Mouse (Mus musculus) forebrain, embryonic 15.5 days (tissue): ENCODE data around the gene Kcnc1. TPM values are rescaled to one million over a fixed set of nuclear protein-coding genes. Genes with fewer than 3 reads are reported as not detected.

Experiments used
- ATAC-seq: fragments of 200-750 bp; cut with Nextera tagmentation; replicated peaks from 2 replicates; pipeline ENCODE4 v1.8.0; 2017; ENCODE audit warnings: mild to moderate bottlenecking, moderate TSS enrichment, moderate library complexity
- H3K27ac ChIP-seq: fragments of 300-500 bp; sonication (generic); replicated peaks from 2 replicates; pipeline ENCODE4 v1.5.1; 2015; ENCODE audit warnings: mild to moderate bottlenecking, inconsistent platforms
- H3K27me3 ChIP-seq: fragments of 300-500 bp; sonication (generic); 2 replicates; pipeline ENCODE4 v1.6.1; 2015; ENCODE audit warnings: inconsistent platforms
- H3K36me3 ChIP-seq: fragments of 300-500 bp; sonication (generic); 2 replicates; pipeline ENCODE4 v1.6.1; 2015; ENCODE audit warnings: mild to moderate bottlenecking, inconsistent platforms
- H3K4me1 ChIP-seq: fragments of 300-500 bp; sonication (generic); 2 replicates; pipeline ENCODE4 v1.6.1; 2015; ENCODE audit warnings: inconsistent platforms
- H3K4me2 ChIP-seq: fragments of 300-500 bp; sonication (generic); replicated peaks from 2 replicates; pipeline ENCODE4 v1.6.1; 2015; ENCODE audit warnings: mild to moderate bottlenecking, inconsistent platforms
- H3K4me3 ChIP-seq: fragments of 300-500 bp; sonication (generic); 2 replicates; pipeline ENCODE4 v1.5.1; 2015; ENCODE audit warnings: mild to moderate bottlenecking, inconsistent platforms
- H3K9ac ChIP-seq: fragments of 300-500 bp; sonication (generic); replicated peaks from 2 replicates; pipeline ENCODE4 v1.6.1; 2015; ENCODE audit warnings: mild to moderate bottlenecking, inconsistent platforms
- H3K9me3 ChIP-seq: fragments of 300-500 bp; sonication (generic); 2 replicates; pipeline ENCODE4 v1.6.1; 2016; ENCODE audit warnings: inconsistent platforms
- WGBS: fragments of 180-500 bp; shearing (Covaris S2); methylation state at CpG from one replicate; pipeline ENCODE4 v1.1.7; 2015; ENCODE audit warnings: mixed read lengths; 5-methylcytosine and 5-hydroxymethylcytosine counted together
- polyA plus RNA-seq: library from polyadenylated mRNA; unstranded; fragments of >200 nt; fragmentation: Nextera tagmentation; extraction: Ambion mirVana; gene quantifications from 2 replicates; pipeline ENCODE4 v1.2.1, GENCODE M21; 2015

Kcnc1 gene
- polyA plus RNA-seq, 1 experiment from 2014 or later = 10.0 TPM

GRCm38 (mm10) chr7:46412823-46413222 lies 16.5 kb downstream of the Kcnc1 start:
- H3K4me2 ChIP-seq = no peak overlapping the region
- ATAC-seq = no peak
- no peaks in the 10 kb centered on the region for H3K27me3 ChIP-seq
- no peaks in the 10 kb centered on the region for H3K36me3 ChIP-seq
- H3K4me1 ChIP-seq = no peaks in the 10 kb centered on the region
- WGBS = 73% methylated on average over 5 of the region's 5 CpGs
- H3K27ac ChIP-seq = no peak overlapping the region
- no peak overlapping the region for H3K4me3 ChIP-seq
- H3K9ac ChIP-seq = no peak overlapping the region
- H3K9me3 ChIP-seq = no peaks in the 10 kb centered on the region

- no peaks in the 10 kb centered on the region for H3K36me3 ChIP-seq
- no peak overlapping the region for H3K4me3 ChIP-seq
- WGBS = 80% methylated on average over 6 of the region's 6 CpGs
- H3K4me1 ChIP-seq = 0 out of 2 replicates have a peak, but pooled peaks cover 4% of the 10 kb centered on the region
- no peaks in the 10 kb centered on the region for H3K27me3 ChIP-seq
- no peak overlapping the region for H3K4me2 ChIP-seq
- H3K9me3 ChIP-seq = no peaks in the 10 kb centered on the region
- no peak overlapping the region for H3K9ac ChIP-seq
- H3K27ac ChIP-seq = no peak overlapping the region
- no peak for ATAC-seq
Measured at GRCm38 (mm10) chr7:46413959-46414725, 17.8 kb downstream of the Kcnc1 start.

DNA sequence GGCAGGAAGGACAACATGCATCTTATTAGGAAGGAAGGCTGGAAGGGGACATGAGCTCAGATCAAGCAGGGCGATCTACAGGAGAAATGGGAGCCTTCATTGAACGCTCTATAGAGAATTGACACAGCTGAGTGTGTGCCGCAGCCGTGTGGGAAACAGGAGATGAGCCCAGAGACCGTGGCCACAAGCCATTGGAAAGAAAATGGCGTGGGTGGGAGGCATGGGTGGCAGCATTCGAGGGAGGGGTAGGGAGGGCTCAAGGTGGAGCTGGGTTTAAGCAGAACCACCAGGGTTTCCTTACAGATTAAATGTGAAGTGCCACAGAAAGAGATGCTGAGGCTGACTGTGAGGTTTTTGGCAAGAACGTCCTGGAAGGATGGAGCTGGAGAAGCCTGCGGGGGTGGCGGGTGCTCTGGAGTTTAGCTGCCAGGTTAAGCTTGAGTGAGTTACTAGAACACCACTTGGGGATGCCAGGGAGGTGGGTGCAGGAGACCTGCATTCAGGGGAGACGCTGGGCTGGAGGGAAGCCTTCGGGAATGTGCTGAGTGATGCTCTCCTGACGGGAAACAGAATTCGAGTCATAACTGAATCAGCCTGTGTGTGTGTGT lies 19.6 kb downstream of the Kcnc1 start:
- H3K9me3 ChIP-seq = no peaks in the 10 kb centered on the region
- no peaks in the 10 kb centered on the region for H3K27me3 ChIP-seq
- ATAC-seq = no peak

GRCm38 (mm10) chr7:46417467-46417866 lies 21.2 kb downstream of the Kcnc1 start:
- Histone ChIP-seq H3K27ac (no peak overlapping the region), H3K36me3 (no peaks in the 10 kb centered on the region), H3K9me3 (no peaks in the 10 kb centered on the region), H3K27me3 (no peaks in the 10 kb centered on the region), H3K4me2 (no peak overlapping the region), H3K4me1 (peaks cover 17% of the 10 kb centered on the region), H3K4me3 (no peak overlapping the region), H3K9ac (no peak overlapping the region)
- 76% methylated on average over 7 of the region's 7 CpGs for WGBS
- no peak for ATAC-seq

More for the DNA sequence above, 19.6 kb downstream of the Kcnc1 start:
- Histone ChIP-seq H3K27ac (0 out of 2 replicates have a peak overlapping the region, but pooled peaks have one; percentile 17), H3K36me3 (no peaks in the 10 kb centered on the region), H3K4me1 (0 out of 2 replicates have a peak, but pooled peaks cover 4% of the 10 kb centered on the region), H3K4me2 (no peak overlapping the region), H3K9ac (no peak overlapping the region), H3K4me3 (no peak overlapping the region)
- WGBS = 69% methylated on average over 14 of the region's 14 CpGs

DNA sequence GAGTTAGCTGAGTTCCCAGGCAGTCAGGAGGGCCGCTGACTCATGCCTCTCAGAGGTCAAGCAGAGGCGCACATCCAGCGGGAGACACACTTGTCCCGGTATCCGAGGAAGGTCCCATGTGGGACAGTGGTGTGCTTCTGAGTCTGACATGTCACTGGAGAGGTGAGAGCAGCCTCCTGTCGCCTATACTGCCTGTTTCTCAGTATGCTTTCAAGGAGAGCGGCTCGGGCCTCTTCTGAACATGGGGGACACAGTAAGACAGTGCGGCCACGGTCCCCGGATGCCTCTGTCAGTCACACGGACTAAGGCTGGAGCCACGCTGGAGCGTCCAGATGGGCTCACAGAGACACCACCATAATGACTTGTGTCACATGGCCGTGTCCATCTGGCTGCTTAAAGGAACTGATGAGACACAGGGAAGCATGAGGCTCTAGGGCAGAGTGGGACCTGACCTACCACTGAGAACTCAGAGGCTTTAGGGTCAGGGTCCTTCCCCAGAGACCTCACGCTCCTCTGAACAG lies 21.9 kb downstream of the Kcnc1 start:
- H3K27ac ChIP-seq = no peak overlapping the region
- no peak overlapping the region for H3K9ac ChIP-seq
- no peak overlapping the region for H3K4me2 ChIP-seq
- no peaks in the 10 kb centered on the region for H3K27me3 ChIP-seq
- peaks cover 24% of the 10 kb centered on the region for H3K4me1 ChIP-seq
- H3K4me3 ChIP-seq = no peak overlapping the region
- 79% methylated on average over 16 of the region's 16 CpGs for WGBS
- no peak for ATAC-seq
- no peaks in the 10 kb centered on the region for H3K9me3 ChIP-seq
- H3K36me3 ChIP-seq = no peaks in the 10 kb centered on the region

GRCm38 (mm10) chr7:46421535-46421934 lies 25.2 kb downstream of the Kcnc1 start:
- 57% methylated on average over 5 of the region's 5 CpGs for WGBS
- Histone ChIP-seq H3K9ac (no peak overlapping the region), H3K4me2 (no peak overlapping the region), H3K4me3 (no peak overlapping the region), H3K27me3 (no peaks in the 10 kb centered on the region), H3K9me3 (no peaks in the 10 kb centered on the region), H3K36me3 (no peaks in the 10 kb centered on the region), H3K4me1 (peaks cover 45% of the 10 kb centered on the region), H3K27ac (peak overlapping the region; percentile 69)
- ATAC-seq = no peak

DNA sequence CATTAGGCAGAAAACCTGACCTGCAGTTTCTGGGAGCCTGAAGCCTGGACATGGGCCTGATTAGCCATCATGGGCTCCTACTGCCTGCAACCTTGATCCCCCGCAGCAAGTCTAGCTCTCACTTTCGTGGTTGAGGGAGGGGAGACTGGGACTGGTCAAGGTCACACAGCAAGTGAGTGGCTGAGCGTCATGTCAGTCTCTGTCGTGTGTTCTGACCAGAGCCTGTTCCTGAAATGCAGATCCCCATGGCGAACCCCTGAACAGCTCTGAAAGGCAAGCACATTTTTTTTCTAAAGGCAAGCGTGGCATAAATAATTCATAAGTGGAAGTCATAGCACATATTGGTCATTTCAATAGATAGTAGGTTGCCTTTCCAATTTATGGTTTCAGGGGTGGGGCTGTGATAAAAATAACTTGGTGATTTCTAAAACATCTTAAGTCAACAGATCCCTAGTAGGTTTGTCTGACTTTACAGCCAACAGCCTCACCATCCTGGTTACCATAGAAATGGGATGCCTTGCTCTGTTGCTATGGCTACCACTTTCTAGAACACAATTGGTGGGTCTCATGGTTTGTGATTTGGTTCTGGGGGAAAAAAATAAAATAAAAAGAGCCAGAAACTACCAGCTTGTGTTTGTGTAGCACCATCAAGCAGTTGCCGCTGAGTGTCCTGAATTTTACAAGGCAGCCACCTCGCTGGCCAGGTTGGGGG lies 25.9 kb downstream of the Kcnc1 start:
- Histone ChIP-seq H3K4me1 (peaks cover 45% of the 10 kb centered on the region), H3K36me3 (no peaks in the 10 kb centered on the region), H3K4me3 (no peak overlapping the region), H3K9me3 (no peaks in the 10 kb centered on the region), H3K27me3 (no peaks in the 10 kb centered on the region), H3K27ac (peak overlapping the region; percentile 69), H3K9ac (no peak overlapping the region), H3K4me2 (peak overlapping the region; percentile 33)
- 46% methylated on average over 8 of the region's 8 CpGs for WGBS
- ATAC-seq = peak; percentile 80

- H3K36me3 ChIP-seq = peaks cover 4% of the 10 kb centered on the region; the same call in 1 of the 2 replicates
- WGBS = 56% methylated on average over 18 of the region's 18 CpGs
- no peak overlapping the region for H3K9ac ChIP-seq
- H3K4me1 ChIP-seq = peaks cover 45% of the 10 kb centered on the region
- H3K9me3 ChIP-seq = no peaks in the 10 kb centered on the region
- H3K27ac ChIP-seq = peak overlapping the region; percentile 69
- H3K4me3 ChIP-seq = no peak overlapping the region
- peak overlapping the region; percentile 33 for H3K4me2 ChIP-seq
- ATAC-seq = peak; percentile 65
- no peaks in the 10 kb centered on the region for H3K27me3 ChIP-seq
Measured at GRCm38 (mm10) chr7:46422764-46423412, 26.6 kb downstream of the Kcnc1 start.

DNA sequence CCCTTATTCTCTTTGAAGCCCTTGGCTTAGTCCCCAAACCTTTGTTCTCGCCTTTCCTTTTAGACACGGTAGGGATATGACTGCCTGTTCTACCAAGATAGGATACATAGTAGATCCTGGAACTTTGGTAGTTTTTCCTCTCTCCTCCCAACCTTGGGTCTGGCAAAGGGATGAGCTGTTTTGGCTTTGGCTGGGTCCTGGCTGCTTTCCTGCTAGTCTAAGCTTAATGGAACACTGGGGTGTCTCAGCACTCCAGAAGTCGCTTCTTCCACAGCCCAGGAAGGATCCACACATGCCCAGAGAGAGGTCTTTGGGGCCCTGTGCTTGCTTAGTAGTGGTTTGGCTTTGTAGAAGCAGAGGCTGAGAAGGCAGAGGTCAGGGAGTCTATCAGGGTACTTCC lies 27.7 kb downstream of the Kcnc1 start:
- Histone ChIP-seq H3K27me3 (no peaks in the 10 kb centered on the region), H3K4me1 (peaks cover 40% of the 10 kb centered on the region), H3K36me3 (peaks cover 8% of the 10 kb centered on the region; the same call in 1 of the 2 replicates), H3K4me2 (no peak overlapping the region), H3K4me3 (no peak overlapping the region), H3K9me3 (no peaks in the 10 kb centered on the region), H3K27ac (no peak overlapping the region), H3K9ac (no peak overlapping the region)
- ATAC-seq = no peak
- 62% methylated on average over 3 of the region's 3 CpGs for WGBS

DNA sequence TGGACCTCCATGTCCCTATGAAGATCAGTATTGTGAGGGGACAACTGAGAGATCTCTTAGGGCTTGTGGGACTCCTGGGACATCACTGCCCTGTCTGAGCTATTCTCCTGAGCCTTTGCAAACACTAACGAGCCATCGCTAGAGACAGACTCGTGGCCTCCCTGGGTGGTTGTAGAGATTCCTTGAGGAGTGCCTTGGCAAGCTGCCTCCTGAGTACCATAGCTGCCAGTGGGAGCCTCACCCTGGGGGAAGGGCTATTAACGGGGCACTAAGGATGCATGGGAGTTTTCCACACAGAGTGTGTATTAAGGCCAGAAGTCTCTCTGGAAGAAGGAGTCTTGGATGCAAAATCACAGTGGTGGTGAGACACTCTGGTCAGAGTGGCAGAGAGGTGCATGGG lies 28.7 kb downstream of the Kcnc1 start:
- WGBS = 16% methylated on average over 4 of the region's 4 CpGs
- no peak overlapping the region for H3K4me2 ChIP-seq
- no peak for ATAC-seq
- no peak overlapping the region for H3K9ac ChIP-seq
- H3K27me3 ChIP-seq = no peaks in the 10 kb centered on the region
- H3K36me3 ChIP-seq = peaks cover 8% of the 10 kb centered on the region; the same call in 1 of the 2 replicates
- H3K4me3 ChIP-seq = no peak overlapping the region
- no peak overlapping the region for H3K27ac ChIP-seq
- H3K4me1 ChIP-seq = peaks cover 40% of the 10 kb centered on the region
- no peaks in the 10 kb centered on the region for H3K9me3 ChIP-seq

- Histone ChIP-seq H3K4me2 (no peak overlapping the region), H3K4me1 (peaks cover 7% of the 10 kb centered on the region), H3K36me3 (no peaks in the 10 kb centered on the region; the same call in 1 of the 2 replicates), H3K4me3 (no peak overlapping the region), H3K9ac (no peak overlapping the region), H3K27me3 (no peaks in the 10 kb centered on the region), H3K27ac (no peak overlapping the region), H3K9me3 (no peaks in the 10 kb centered on the region)
- 33% methylated on average over 5 of the region's 5 CpGs for WGBS
- ATAC-seq = peak; percentile 70
Measured at GRCm38 (mm10) chr7:46433874-46434273, 37.6 kb downstream of the Kcnc1 start.
